Mouse (Mus musculus): ENCODE measurements around the gene Naa15.
"Not testable (repeated sequence)": the region's sequence is repeated elsewhere in the genome, so short reads cannot be mapped to it uniquely, and the experiment has no call there.

Naa15 gene

GRCm38 (mm10) chr3:51394881-51395280, 20.1 kb upstream of the Naa15 start:
- DNase-seq = no peak

GRCm38 (mm10) chr3:51395461-51396145, 19.3 kb upstream of the Naa15 start:
- DNase-seq = no peak

GRCm38 (mm10) chr3:51396219-51397068, 18.5 kb upstream of the Naa15 start, which contains the start of gene Mgarp:
TSS of gene Mgarp (minus strand) at chr3:51396738.
- peak; percentile 16 to 19 for DNase-seq

GRCm38 (mm10) chr3:51397700-51398299, 17.1 kb upstream of the Naa15 start:
- no peak for DNase-seq

GRCm38 (mm10) chr3:51398667-51399066, 16.3 kb upstream of the Naa15 start:
- DNase-seq = no peak

GRCm38 (mm10) chr3:51399531-51399930, 15.4 kb upstream of the Naa15 start:
- DNase-seq = no peak

- no peak for DNase-seq
Observed at GRCm38 (mm10) chr3:51400682-51401081, 14.3 kb upstream of the Naa15 start.

GRCm38 (mm10) chr3:51402054-51402453, 12.9 kb upstream of the Naa15 start:
- not testable (repeated sequence) for DNase-seq

GRCm38 (mm10) chr3:51402628-51403027, 12.3 kb upstream of the Naa15 start:
- no peak for DNase-seq

- peak in 1 of 2 experiments; percentile 16 for DNase-seq
Observed at GRCm38 (mm10) chr3:51407870-51408560, 6.9 kb upstream of the Naa15 start.

GRCm38 (mm10) chr3:51408561-51409183, 6.3 kb upstream of the Naa15 start, which contains the start of gene Ndufc1:
TSS of gene Ndufc1 (minus strand) at chr3:51408988.
- peak; percentile 99 for DNase-seq

- no peak for DNase-seq
Observed at GRCm38 (mm10) chr3:51412457-51412856, 2.5 kb upstream of the Naa15 start.

- DNase-seq = no peak
Observed at GRCm38 (mm10) chr3:51413276-51413675, 1.7 kb upstream of the Naa15 start.

GRCm38 (mm10) chr3:51416073-51416363, 1.1 kb downstream of the Naa15 start:
- DNase-seq = no peak

GRCm38 (mm10) chr3:51416364-51417134, 1.6 kb downstream of the Naa15 start:
- peak in 1 of 2 experiments; percentile 49 for DNase-seq

GRCm38 (mm10) chr3:51417135-51417458, 2.1 kb downstream of the Naa15 start:
- DNase-seq = no peak

GRCm38 (mm10) chr3:51417485-51417884, 2.5 kb downstream of the Naa15 start:
- no peak for DNase-seq

GRCm38 (mm10) chr3:51417966-51418365, 3.0 kb downstream of the Naa15 start:
- no peak for DNase-seq

GRCm38 (mm10) chr3:51421921-51422320, 7.0 kb downstream of the Naa15 start:
- no peak for DNase-seq

GRCm38 (mm10) chr3:51425394-51425793, 10.4 kb downstream of the Naa15 start:
- DNase-seq = no peak

- DNase-seq = not testable (repeated sequence)
Observed at GRCm38 (mm10) chr3:51434364-51434763, 19.4 kb downstream of the Naa15 start.

All from cerebellum, postnatal 36 days (tissue).